Mouse (Mus musculus): Measurements from ENCODE around the gene Dnajc11. TPM values are rescaled to one million over a fixed set of nuclear protein-coding genes. Genes with fewer than 3 reads are reported as not detected.

The Dnajc11 gene
- polyA plus RNA-seq (2015; fragmentation: Nextera tagmentation; extraction: Ambion mirVana) = 84.2 and 89.8 TPM in 2 replicates

- Histone ChIP-seq H3K4me2 (ENCODE audit: low read length) (peak within 1 kb of the TSS; percentile 98), H3K4me3 (replicated peaks; ENCODE audit: low read length) (peak within 1 kb of the TSS; percentile 93), H3K27me3 (replicated peaks; ENCODE audit: control insufficient read depth, insufficient read depth, low read length) (no peaks in the 10 kb centered on the region), H3K36me3 (ENCODE audit: control insufficient read depth, insufficient read depth) (no peaks in the 10 kb centered on the region), H3K27ac (ENCODE audit: low read length) (no peak within 1 kb of the TSS), H3K9me3 (ENCODE audit: control insufficient read depth, low read length) (no peaks in the 10 kb centered on the region), H3K9ac (replicated peaks; ENCODE audit: low read depth, low read length) (peak within 1 kb of the TSS; percentile 86), H3K4me1 (replicated peaks; ENCODE audit: control insufficient read depth, insufficient read depth, low read length) (peaks cover 13% of the 10 kb centered on the region)
- ATAC-seq = peak; percentile 94
- WGBS = 0% methylated on average over 76 of the region's 83 CpGs
Measured at GRCm38 (mm10) chr4:151933505-151934214, at the start of gene Dnajc11. Gene Dnajc11 (plus strand): TSS chr4:151933691.

- no peaks in the 10 kb centered on the region; the same call in 1 of the 2 replicates for H3K4me1 ChIP-seq (replicated peaks; ENCODE audit: control insufficient read depth, insufficient read depth, low read length)
- H3K27me3 ChIP-seq (replicated peaks; ENCODE audit: control insufficient read depth, insufficient read depth, low read length) = no peaks in the 10 kb centered on the region
- no peak for ATAC-seq
- 69% methylated on average over 6 of the region's 6 CpGs for WGBS
- no peaks in the 10 kb centered on the region for H3K36me3 ChIP-seq (ENCODE audit: control insufficient read depth, insufficient read depth)
- H3K9ac ChIP-seq (replicated peaks; ENCODE audit: low read depth, low read length) = no peak overlapping the region
- no peak overlapping the region for H3K27ac ChIP-seq (ENCODE audit: low read length)
- H3K9me3 ChIP-seq (ENCODE audit: control insufficient read depth, low read length) = no peaks in the 10 kb centered on the region
- H3K4me2 ChIP-seq (ENCODE audit: low read length) = no peak overlapping the region
- no peak overlapping the region for H3K4me3 ChIP-seq (replicated peaks; ENCODE audit: low read length)
Measured at GRCm38 (mm10) chr4:151893241-151893640, 40.2 kb upstream of the Dnajc11 start.

DNA sequence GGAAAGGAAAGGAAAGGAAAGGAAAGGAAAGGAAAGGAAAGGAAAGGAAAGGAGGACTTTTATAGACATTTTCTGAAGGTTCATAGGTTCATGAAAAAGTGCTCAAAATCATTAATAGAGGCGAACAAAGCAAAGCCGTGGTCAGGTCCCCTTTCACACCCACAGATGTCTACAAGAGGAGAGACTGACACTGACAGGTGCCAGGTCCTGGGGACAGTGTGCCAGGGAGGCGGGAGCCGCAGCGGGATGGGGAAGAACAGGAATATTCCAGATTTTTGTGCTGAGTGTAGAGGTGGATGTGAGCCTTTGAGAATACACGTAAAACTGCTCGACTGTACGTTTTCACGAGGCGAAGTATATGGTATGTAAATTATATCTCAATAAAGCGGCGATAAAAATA, 38.6 kb upstream of the Dnajc11 start:
- Histone ChIP-seq H3K27ac (ENCODE audit: low read length) (no peak overlapping the region), H3K4me1 (replicated peaks; ENCODE audit: control insufficient read depth, insufficient read depth, low read length) (peaks cover 6% of the 10 kb centered on the region), H3K4me3 (replicated peaks; ENCODE audit: low read length) (no peak overlapping the region), H3K9me3 (ENCODE audit: control insufficient read depth, low read length) (no peaks in the 10 kb centered on the region), H3K27me3 (replicated peaks; ENCODE audit: control insufficient read depth, insufficient read depth, low read length) (no peaks in the 10 kb centered on the region), H3K36me3 (ENCODE audit: control insufficient read depth, insufficient read depth) (no peaks in the 10 kb centered on the region), H3K9ac (replicated peaks; ENCODE audit: low read depth, low read length) (no peak overlapping the region), H3K4me2 (ENCODE audit: low read length) (no peak overlapping the region)
- WGBS = 94% methylated on average over 12 of the region's 12 CpGs
- ATAC-seq = no peak

GRCm38 (mm10) chr4:151895624-151896023, 37.9 kb upstream of the Dnajc11 start:
- Histone ChIP-seq H3K27ac (ENCODE audit: low read length) (no peak overlapping the region), H3K4me1 (replicated peaks; ENCODE audit: control insufficient read depth, insufficient read depth, low read length) (peaks cover 6% of the 10 kb centered on the region), H3K9me3 (ENCODE audit: control insufficient read depth, low read length) (no peaks in the 10 kb centered on the region), H3K4me2 (ENCODE audit: low read length) (no peak overlapping the region), H3K4me3 (replicated peaks; ENCODE audit: low read length) (no peak overlapping the region), H3K36me3 (ENCODE audit: control insufficient read depth, insufficient read depth) (no peaks in the 10 kb centered on the region), H3K9ac (replicated peaks; ENCODE audit: low read depth, low read length) (no peak overlapping the region), H3K27me3 (replicated peaks; ENCODE audit: control insufficient read depth, insufficient read depth, low read length) (no peaks in the 10 kb centered on the region)
- 90% methylated on average over 7 of the region's 7 CpGs for WGBS
- no peak for ATAC-seq

GRCm38 (mm10) chr4:151897069-151897617, 36.3 kb upstream of the Dnajc11 start:
- Histone ChIP-seq H3K9me3 (ENCODE audit: control insufficient read depth, low read length) (no peaks in the 10 kb centered on the region), H3K27me3 (replicated peaks; ENCODE audit: control insufficient read depth, insufficient read depth, low read length) (no peaks in the 10 kb centered on the region), H3K4me2 (ENCODE audit: low read length) (no peak overlapping the region), H3K4me1 (replicated peaks; ENCODE audit: control insufficient read depth, insufficient read depth, low read length) (peaks cover 6% of the 10 kb centered on the region), H3K9ac (replicated peaks; ENCODE audit: low read depth, low read length) (no peak overlapping the region), H3K4me3 (replicated peaks; ENCODE audit: low read length) (no peak overlapping the region), H3K36me3 (ENCODE audit: control insufficient read depth, insufficient read depth) (no peaks in the 10 kb centered on the region), H3K27ac (ENCODE audit: low read length) (no peak overlapping the region)
- 75% methylated on average over 9 of the region's 9 CpGs for WGBS
- ATAC-seq = no peak

GRCm38 (mm10) chr4:151898600-151899245, 34.8 kb upstream of the Dnajc11 start:
- no peak overlapping the region for H3K9ac ChIP-seq (replicated peaks; ENCODE audit: low read depth, low read length)
- 34% methylated on average over 13 of the region's 13 CpGs for WGBS
- H3K27me3 ChIP-seq (replicated peaks; ENCODE audit: control insufficient read depth, insufficient read depth, low read length) = no peaks in the 10 kb centered on the region
- H3K4me1 ChIP-seq (replicated peaks; ENCODE audit: control insufficient read depth, insufficient read depth, low read length) = peaks cover 6% of the 10 kb centered on the region
- H3K4me2 ChIP-seq (ENCODE audit: low read length) = no peak overlapping the region
- H3K9me3 ChIP-seq (ENCODE audit: control insufficient read depth, low read length) = no peaks in the 10 kb centered on the region
- H3K27ac ChIP-seq (ENCODE audit: low read length) = no peak overlapping the region
- ATAC-seq = peak; percentile 26; the same call in 1 of the 2 replicates
- H3K36me3 ChIP-seq (ENCODE audit: control insufficient read depth, insufficient read depth) = no peaks in the 10 kb centered on the region
- no peak overlapping the region for H3K4me3 ChIP-seq (replicated peaks; ENCODE audit: low read length)

GRCm38 (mm10) chr4:151899707-151900384, 33.6 kb upstream of the Dnajc11 start:
- Histone ChIP-seq H3K9me3 (ENCODE audit: control insufficient read depth, low read length) (no peaks in the 10 kb centered on the region), H3K4me3 (replicated peaks; ENCODE audit: low read length) (no peak overlapping the region), H3K36me3 (ENCODE audit: control insufficient read depth, insufficient read depth) (no peaks in the 10 kb centered on the region), H3K27me3 (replicated peaks; ENCODE audit: control insufficient read depth, insufficient read depth, low read length) (no peaks in the 10 kb centered on the region), H3K9ac (replicated peaks; ENCODE audit: low read depth, low read length) (no peak overlapping the region), H3K4me2 (ENCODE audit: low read length) (no peak overlapping the region), H3K27ac (ENCODE audit: low read length) (no peak overlapping the region), H3K4me1 (replicated peaks; ENCODE audit: control insufficient read depth, insufficient read depth, low read length) (peaks cover 6% of the 10 kb centered on the region)
- 75% methylated on average over 11 of the region's 11 CpGs for WGBS
- no peak for ATAC-seq

- H3K4me2 ChIP-seq (ENCODE audit: low read length) = no peak overlapping the region
- no peak overlapping the region for H3K9ac ChIP-seq (replicated peaks; ENCODE audit: low read depth, low read length)
- peaks cover 6% of the 10 kb centered on the region for H3K4me1 ChIP-seq (replicated peaks; ENCODE audit: control insufficient read depth, insufficient read depth, low read length)
- no peaks in the 10 kb centered on the region for H3K36me3 ChIP-seq (ENCODE audit: control insufficient read depth, insufficient read depth)
- H3K9me3 ChIP-seq (ENCODE audit: control insufficient read depth, low read length) = no peaks in the 10 kb centered on the region
- no peaks in the 10 kb centered on the region for H3K27me3 ChIP-seq (replicated peaks; ENCODE audit: control insufficient read depth, insufficient read depth, low read length)
- no peak for ATAC-seq
- H3K4me3 ChIP-seq (replicated peaks; ENCODE audit: low read length) = no peak overlapping the region
- WGBS = 81% methylated on average over 6 of the region's 6 CpGs
- H3K27ac ChIP-seq (ENCODE audit: low read length) = no peak overlapping the region
Measured at GRCm38 (mm10) chr4:151900735-151901134, 32.8 kb upstream of the Dnajc11 start.

DNA sequence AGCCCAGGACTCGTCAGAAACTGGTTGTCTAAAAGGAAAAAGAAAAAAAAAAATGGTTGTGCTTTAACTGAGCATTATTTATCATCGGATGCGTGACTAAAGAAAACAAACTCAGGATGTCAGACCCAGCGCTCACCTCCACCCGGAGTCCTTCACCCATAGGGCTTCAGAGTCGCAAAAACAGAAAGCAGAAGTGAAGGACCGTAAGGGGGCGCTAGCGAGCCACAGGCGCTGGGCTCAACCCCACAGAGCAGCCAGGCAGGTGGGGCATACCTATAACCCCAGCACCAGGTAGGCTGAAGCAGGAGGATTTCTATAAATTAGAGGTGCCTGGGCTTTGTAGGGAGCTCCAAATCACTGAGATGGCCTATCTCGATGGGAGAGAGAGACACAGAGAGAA, 32.1 kb upstream of the Dnajc11 start:
- no peak for ATAC-seq
- 69% methylated on average over 11 of the region's 11 CpGs for WGBS
- H3K27ac ChIP-seq (ENCODE audit: low read length) = no peak overlapping the region

More for the DNA sequence above, 32.1 kb upstream of the Dnajc11 start:
- Histone ChIP-seq H3K4me3 (replicated peaks; ENCODE audit: low read length) (no peak overlapping the region), H3K36me3 (ENCODE audit: control insufficient read depth, insufficient read depth) (no peaks in the 10 kb centered on the region), H3K4me1 (replicated peaks; ENCODE audit: control insufficient read depth, insufficient read depth, low read length) (peaks cover 7% of the 10 kb centered on the region), H3K27me3 (replicated peaks; ENCODE audit: control insufficient read depth, insufficient read depth, low read length) (no peaks in the 10 kb centered on the region), H3K9me3 (ENCODE audit: control insufficient read depth, low read length) (no peaks in the 10 kb centered on the region), H3K9ac (replicated peaks; ENCODE audit: low read depth, low read length) (no peak overlapping the region), H3K4me2 (ENCODE audit: low read length) (no peak overlapping the region)
